Mouse (Mus musculus) cerebellum, postnatal 10 days (tissue): ENCODE results near the gene Ssna1.
"Not testable (repeated sequence)": the region's sequence is repeated elsewhere in the genome, so short reads cannot be mapped to it uniquely, and the experiment has no call there.

Source experiments
- DNase-seq, 2 experiments: peaks; one replicate each; pipeline ENCODE4 v3.0.0; 2021; ENCODE audit warnings: mixed read lengths in 2 of 2

The Ssna1 gene

GRCm38 (mm10) chr2:25261870-25262269 lies 10.4 kb downstream of the Ssna1 start:
- DNase-seq: no peak

DNA sequence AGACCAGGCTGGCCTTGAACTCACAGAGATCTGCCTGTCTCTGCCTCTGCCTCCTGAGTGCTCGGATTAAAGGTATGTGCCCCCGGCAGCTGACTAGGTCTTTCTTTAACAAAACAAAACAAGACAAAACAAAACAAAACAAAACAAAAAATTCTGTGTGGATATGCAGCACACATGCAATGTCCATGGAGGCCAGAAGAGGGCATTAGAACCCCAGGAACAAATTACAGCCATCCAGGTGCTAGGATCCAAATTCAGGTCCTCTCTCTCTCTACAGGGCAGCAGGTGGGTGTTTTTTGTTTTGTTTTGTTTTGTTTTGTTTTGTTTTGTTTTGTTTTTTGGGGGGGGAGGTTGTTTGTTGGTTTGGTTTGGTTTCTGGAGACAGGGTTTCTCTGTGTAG lies 13.4 kb downstream of the Ssna1 start:
- peak in 1 of 2 experiments; percentile 53 for DNase-seq

- DNase-seq: not testable (repeated sequence)
Observed at GRCm38 (mm10) chr2:25257250-25257649, 15.0 kb downstream of the Ssna1 start.

GRCm38 (mm10) chr2:25256443-25257109 lies 15.7 kb downstream of the Ssna1 start:
- peak; percentile 78 to 82 for DNase-seq

- peak; percentile 95 to 96 for DNase-seq
Observed at GRCm38 (mm10) chr2:25255284-25255779, 16.9 kb downstream of the Ssna1 start, which contains the start of gene Tmem203. TSS of gene Tmem203 (plus strand) at chr2:25255439.

GRCm38 (mm10) chr2:25252331-25252730 lies 19.9 kb downstream of the Ssna1 start:
- DNase-seq: peak; percentile 33 to 48

DNA sequence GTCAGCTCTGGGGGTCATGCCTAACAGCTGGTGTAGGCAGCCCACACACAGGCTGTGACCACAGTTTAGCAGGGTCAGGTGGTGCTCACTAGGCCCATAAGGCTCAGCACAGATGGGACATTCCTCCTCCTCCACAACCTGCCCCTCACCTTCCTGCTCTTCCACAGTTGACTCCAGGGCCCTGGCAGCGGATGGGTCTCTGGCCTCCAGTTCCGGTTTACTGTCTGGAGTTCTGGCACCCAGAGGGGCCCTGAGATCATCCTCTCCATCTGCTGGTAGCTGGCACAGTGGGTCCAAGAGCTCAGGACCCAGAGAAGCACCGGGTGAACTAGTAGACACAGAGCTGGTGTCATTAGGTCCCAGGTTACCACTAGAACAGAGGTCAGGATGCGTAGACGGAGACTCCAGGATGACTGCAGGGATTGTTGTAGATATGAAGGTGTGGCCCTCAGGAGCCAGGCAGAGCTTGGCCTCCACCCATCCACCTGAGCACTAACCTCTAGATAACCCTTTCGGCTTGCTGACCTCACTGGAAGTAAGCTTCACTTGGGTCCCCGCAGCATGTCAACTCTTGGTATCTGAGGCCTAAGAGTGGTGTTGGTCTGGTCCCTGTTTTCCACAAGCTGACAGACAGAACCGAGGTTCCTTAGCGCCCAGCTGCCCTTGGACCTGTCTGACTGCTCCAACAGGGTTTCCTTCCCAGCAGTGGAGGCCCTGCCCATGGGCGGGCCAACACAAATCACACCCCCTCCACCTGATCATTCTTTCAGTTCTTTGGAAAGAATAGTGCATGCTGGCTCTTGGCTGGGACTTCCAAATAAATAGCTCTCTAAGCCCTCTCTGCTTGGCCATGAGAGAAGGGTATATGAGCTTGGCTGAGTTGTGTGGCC lies 25.8 kb downstream of the Ssna1 start, which contains the start of gene AL732309.1:
AL732309.1 (minus strand) TSS at position 681 of the 890 bp plus-strand sequence.
- DNase-seq: peak in 1 of 2 experiments; percentile 45

DNA sequence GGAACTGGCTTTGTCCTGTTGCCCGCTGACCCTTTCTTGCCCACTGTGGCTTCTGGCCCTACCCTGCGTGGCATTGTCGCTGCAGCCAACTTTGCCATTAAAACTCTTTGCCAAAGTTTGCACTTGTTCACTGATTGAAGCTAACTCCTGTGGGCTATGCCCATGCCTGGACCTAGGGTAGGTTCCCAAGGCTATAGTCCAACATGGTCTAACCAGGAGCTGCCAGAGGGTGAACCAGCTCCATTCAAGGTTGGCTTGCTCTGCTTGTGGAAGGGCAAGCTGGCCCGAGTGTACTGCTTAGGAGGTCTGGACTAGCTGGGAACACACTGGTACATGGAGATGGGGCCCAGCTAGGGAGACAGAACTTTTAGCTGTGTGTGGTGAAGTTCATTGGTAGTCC lies 28.1 kb downstream of the Ssna1 start:
- DNase-seq: no peak

DNA sequence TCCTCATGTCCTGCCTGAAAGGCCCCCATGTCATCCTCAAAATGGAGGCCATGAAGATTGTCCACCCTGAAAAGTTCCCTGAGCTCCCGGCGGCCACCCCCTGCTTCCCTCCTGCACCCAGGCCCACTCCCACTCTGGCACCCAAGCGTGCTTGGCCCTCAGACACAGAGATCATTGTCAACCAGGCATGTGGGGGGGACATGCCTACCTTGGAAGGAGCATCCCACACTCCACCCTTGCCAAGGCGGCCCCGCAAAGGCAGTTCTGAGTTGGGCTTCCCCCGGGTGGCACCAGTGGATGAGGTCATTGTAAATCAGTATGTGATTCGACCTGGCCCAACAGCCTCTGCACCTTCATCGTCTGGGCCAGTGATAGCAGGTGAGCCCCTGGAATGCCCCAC lies 28.9 kb downstream of the Ssna1 start:
- no peak for DNase-seq

- DNase-seq: peak; percentile 63
Observed at GRCm38 (mm10) chr2:25242101-25242506, 30.1 kb downstream of the Ssna1 start, which contains the start of the genes Rnf208 and Cysrt1. TSS of gene Rnf208 (plus strand) at chr2:25242255. TSS of gene Cysrt1 (minus strand) at chr2:25242452.

- no peak for DNase-seq
Observed at GRCm38 (mm10) chr2:25241438-25241775, 30.8 kb downstream of the Ssna1 start.

- DNase-seq: peak; percentile 68 to 74
Observed at GRCm38 (mm10) chr2:25240723-25241437, 31.4 kb downstream of the Ssna1 start.

GRCm38 (mm10) chr2:25240310-25240709 lies 31.9 kb downstream of the Ssna1 start:
- no peak for DNase-seq

DNA sequence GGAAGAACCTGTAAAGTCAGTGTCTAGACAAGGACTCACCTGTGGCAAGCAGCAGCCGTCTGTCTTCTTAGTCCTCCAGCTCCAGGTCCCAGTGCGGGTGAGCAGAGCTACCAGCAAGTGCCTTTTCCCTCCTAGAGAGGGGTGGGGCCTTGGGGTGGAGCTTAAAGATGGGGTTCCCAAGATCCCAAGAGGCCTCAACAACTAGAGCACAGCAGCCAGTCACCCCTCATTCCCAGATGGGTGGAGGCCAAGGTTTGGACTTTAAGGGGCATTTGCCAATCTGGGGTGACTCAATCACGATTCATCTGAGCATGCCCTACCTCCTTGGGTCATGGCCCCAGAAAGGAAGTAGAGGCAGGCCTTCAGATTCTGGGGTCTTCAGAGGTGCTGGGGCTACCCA lies 32.5 kb downstream of the Ssna1 start:
- no peak for DNase-seq

DNA sequence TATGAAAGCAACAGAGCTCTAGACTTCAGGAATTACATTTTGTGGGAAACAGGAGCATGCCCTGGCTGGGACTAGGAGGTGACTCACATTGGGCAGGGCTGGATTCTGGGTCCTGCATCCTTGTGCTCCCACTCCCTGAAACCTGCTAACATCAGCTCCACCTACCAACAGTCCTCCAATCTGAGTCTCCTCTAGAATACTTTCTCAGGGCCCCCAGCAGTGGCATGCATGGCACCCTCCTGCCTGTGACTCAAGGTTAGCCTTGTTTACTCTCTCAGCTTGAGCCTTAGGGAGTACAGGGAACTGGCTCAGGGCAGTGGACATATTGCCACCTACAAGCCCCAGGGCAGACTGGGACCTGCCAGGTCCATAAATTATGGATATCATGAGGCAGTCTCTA lies 34.1 kb downstream of the Ssna1 start:
- DNase-seq: no peak

- DNase-seq: no peak
Observed at GRCm38 (mm10) chr2:25237522-25237921, 34.7 kb downstream of the Ssna1 start.

- DNase-seq: no peak
Observed at GRCm38 (mm10) chr2:25236614-25237013, 35.6 kb downstream of the Ssna1 start, which contains the start of gene Rnf224. TSS of gene Rnf224 (minus strand) at chr2:25236787.

DNA sequence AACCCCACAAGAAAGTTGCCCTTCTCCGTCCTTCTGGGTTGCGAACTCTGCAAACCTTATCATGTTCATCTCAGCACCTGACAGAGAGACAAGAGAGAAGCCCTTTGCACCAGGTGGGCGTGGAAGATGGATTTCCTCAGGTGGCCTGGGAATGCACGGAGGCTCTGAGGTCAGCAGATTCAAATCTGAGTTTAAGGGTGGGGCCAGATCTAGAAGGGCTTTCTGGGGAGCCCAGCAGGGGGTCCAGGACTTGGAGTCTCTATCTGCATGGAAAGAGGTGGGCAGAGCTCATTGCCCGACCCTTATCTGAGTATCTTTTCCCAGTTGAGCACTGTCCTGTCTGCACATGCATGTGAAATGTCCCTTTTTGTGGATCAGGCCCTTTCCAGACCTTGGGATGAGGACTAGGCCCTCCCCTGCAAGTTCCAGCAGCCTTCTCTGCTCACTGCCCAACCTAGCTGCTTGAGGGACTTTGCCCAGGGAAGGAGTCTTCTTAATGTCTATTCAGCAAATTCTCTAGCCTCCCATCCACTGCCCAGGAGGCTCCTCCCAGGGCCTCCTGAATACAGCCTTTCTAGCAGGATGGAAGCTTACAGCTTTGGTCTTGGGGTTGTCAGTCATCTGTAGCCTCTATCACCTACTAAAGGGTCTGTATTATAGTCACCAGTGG lies 37.6 kb downstream of the Ssna1 start:
- DNase-seq: no peak

DNA sequence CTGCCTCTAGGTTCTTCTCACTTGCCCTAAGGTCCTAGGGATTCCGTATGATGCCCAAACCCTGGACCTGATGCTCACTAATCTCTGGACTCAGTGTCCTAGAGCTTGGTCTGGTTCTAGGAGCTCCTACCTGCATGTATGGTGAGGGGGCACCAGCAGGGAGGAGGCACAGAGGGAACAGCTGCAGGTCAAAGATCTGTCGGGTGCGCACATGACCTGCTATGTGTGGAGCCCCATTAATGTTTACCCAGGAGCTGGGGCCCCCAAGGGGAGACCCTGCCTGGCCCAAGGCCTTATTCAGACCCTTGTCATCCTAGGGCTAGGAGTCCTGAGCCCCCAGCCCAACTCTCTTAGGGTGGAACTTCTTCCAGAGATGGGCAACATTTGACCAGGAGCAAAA lies 38.2 kb downstream of the Ssna1 start, which contains the start of gene Slc34a3:
Slc34a3 (minus strand) TSS at position 315 of the 400 bp plus-strand sequence.
- DNase-seq: no peak

DNA sequence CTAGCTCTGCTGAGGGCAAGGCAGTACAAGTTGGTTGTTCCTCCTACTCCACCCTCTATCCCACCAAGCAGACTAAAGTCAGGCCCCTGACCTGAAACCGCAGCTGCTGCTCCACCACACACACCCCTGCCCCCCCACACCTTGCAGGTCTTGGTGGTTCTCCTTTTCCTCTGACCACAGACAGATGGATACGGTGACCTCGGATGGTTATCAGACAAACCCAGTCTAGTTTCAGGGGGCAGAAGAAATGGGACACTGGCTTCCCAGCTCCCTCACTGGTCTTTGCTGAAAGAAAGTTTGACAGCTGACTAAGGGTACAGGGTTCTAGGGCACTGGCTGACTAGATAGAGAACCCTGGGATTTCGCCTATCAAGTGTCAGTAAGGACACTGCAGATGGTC lies 38.8 kb downstream of the Ssna1 start:
- DNase-seq: no peak

DNA sequence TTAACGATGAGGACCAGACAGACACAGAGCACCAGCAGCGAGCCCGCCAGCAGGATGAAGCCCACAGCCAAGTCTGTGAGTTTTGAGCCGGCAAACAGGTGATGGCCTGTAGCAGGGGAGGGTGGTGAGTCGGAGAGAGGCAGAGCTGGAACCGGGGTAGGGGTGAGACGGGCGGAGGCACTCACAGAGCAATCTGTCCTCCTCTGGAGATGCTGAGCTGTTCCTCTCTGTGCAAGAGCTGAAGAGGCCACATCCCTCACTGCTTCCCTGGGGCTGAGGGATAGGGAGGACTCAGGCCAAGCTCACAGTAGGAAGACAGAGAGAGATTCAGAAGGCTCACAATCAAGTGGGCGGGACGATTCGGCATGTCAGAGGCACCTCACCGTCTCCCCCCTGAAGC lies 41.2 kb downstream of the Ssna1 start:
- DNase-seq: no peak

DNA sequence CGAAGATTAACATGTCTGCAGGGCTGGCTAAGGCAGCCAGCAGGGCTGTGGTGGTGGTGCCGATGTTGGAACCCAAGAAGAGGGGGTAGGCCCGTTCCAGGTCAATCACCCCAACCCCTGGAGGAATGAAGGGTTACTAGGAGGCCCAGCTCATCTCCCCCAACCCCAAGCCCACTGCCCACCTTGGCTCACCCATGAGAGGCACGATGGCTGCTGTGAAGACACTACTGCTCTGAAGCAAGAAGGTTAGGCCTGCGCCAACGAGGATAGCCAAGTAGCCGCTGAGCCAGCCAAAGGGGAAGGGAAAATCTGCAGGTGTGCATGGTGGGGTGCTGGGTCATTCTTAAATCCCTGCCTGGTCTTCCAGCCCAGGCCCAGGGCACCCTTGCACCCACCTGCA lies 41.7 kb downstream of the Ssna1 start:
- no peak for DNase-seq
